Mouse (Mus musculus) right cerebral cortex, postnatal 36 days (tissue): Measurements from ENCODE around the gene Lhpp.
A peak's percentile ranks its signal among the peaks of the same experiment; 100 is the strongest.

Experiments
- DNase-seq, 2 experiments: peaks; one replicate each; pipeline ENCODE4 v3.0.0; 2022; ENCODE audit warnings: low spot score in 2 of 2, mixed read lengths in 1 of 2

The Lhpp gene

GRCm38 (mm10) chr7:132736099-132736862, 125.8 kb downstream of the Lhpp start:
- DNase-seq = peak in 1 of 2 experiments; percentile 65

- no peak for DNase-seq
Measured at GRCm38 (mm10) chr7:132738844-132739243, 128.4 kb downstream of the Lhpp start.

- DNase-seq = no peak
Measured at GRCm38 (mm10) chr7:132739829-132740228, 129.4 kb downstream of the Lhpp start.

DNA sequence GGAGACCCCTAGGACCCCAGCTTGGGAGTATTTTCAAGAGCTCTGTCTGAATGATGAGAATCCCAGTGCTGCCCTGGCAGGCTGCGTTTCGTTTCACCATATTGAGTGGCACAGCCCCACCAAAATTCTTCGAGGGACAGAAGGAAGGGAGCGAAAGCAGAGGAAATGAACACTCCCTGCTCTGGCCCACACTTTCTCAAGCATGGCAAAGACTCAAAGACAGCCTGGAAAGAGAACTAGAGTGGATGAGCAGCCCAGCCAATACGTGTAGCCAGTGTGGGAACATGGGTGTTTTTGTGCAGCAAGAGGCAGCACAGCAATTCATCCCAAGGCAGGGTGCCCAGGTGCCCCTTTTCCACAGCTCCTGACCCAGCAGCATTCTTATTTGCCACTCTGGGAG, 132.5 kb downstream of the Lhpp start:
- DNase-seq = no peak

- DNase-seq = no peak
Measured at GRCm38 (mm10) chr7:132747096-132747495, 136.7 kb downstream of the Lhpp start.

DNA sequence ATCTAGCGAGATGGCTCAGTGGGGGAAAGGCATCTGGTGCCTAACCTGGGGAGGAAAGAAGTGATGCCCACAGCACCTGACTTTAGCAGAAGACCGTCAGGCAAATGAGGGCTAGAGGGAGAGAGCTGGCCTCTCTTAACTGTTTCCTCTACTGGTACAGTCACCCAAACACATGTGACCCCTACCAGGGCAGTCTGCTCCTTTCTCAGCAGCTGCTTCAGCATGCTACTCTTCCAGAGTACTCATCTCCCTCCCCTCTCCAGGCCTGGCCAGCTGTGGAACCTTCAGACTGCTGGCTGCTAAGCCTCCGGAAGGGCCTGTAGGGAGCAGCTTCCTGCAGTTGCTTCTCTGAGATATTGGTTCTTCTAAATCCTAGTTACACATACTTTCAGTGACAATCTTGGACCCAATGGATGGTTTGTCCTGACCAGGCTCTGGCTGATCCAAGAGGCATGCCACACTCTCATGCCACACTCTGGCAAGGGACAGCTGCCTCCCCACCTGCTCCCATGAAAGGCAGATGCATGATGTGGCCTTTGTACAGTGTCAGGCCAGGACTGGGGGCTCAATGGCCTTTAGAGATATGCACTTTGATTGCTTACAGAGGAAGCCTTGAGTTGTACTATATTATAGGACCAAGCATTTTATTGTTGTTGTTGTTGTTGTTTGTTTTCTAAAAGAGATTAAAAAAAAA, 137.8 kb downstream of the Lhpp start:
- no peak for DNase-seq

DNA sequence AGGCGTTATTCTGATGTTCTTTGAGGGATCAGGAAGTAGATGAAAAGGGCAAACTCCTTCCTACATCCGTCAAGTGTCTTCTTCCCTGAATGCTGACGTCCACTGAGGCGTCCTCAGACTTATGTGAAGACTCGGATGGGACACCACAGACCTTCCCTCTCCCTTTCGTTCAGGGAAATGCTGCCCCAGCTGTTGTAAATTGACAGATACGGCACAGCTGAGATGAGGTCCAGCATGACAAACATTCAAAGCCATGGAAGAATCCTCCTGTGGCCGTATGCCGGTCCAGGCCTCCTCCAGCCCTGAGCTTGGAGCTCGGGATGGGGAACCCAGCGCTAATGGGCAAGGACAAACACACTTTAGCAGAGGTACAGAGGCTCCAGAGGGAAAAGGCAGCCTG, 139.1 kb downstream of the Lhpp start:
- no peak for DNase-seq

- no peak for DNase-seq
Measured at GRCm38 (mm10) chr7:132751716-132752115, 141.3 kb downstream of the Lhpp start.

DNA sequence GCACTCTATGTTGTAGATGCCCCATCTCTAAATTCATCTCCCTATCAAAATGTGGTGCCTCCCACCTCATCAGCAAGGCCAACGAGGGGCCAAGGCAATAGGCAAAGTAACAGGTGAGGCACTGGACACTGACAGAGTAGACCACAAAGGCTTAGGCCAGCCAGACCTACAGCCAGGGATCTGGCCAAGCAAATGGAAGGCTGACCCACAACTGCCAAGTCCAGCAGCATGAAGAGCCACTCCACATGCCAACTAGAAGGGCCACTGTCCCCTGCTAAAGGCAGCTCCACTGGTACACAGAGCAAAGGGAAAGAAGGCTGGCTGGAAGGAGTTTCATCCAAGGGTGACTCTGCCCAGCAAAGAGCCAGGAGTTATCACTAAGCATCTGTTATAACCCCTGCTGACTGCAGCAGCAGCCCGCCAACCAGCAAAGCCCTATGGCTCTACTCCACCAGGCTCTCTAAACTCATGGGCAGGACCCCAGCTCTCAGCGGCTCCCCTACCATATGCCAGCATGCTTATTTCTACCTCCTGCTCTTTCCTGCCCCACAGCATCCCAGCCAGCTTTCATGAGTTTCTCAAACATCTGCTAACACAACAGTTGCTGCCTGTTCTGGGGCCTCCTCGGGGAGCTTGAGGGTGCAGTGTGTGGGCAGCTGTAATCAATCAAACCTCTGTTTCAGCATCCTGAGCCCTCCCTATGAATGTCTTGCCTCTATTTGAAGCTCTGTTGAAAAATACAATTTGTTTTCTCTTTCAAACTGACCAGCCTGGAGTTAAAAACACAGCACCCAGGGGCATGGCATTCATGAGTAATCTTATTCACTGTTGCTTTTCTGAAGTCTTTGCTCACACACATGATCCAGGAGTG, 143.3 kb downstream of the Lhpp start:
- no peak for DNase-seq

DNA sequence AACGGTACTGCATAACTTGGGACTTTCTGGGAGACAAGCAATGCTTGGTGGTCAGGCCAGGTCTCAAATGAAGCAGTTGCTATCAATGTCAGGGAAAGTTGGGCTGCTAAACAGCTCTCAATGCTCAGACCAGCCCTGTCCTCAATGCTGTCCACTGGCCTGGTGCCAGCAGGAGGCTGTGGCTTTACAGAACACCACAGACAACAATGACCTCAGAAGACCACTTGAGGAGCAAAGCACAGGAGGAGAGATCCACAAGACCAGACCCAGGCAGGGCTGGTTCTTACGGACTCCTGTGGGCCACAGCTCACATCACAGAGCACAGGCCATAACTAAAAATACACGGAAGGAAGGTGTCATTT, 143.9 kb downstream of the Lhpp start:
- no peak for DNase-seq
